Mouse (Mus musculus) adrenal gland (tissue): Measurements from ENCODE around the gene Gm43720.
"Not testable (repeated sequence)": the region's sequence is repeated elsewhere in the genome, so short reads cannot be mapped to it uniquely, and the experiment has no call there.

Experiments used
- intact Hi-C: fragments of 180-260 bp; cut with DNase I; formaldehyde crosslinking; loops from one replicate; pipeline ENCODE4 v1.15.1; 2025

Gene Gm43720

DNA sequence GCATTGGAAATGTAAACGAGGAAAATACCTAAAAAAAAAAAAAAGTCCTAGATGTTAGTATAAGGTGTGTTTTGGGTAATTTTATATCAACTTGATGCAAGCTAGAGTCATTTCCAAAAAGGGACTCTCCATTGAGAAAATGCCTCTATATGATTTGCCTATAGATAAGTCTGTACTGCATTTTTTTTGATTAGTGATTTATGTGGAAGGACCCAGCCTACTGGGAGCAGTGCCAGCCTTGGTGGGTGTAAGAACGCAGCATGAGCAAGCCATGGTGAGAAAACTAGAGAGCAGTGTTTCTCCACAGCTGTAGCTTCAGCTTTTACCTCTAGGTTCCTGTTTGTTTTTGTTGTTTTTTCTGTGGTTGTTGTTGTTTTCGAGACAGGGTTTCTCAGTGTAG is 56.5 kb downstream of the Gm43720 start:
- intact Hi-C loops: loop anchor here (5.0 kb wide), 2 partner anchors 34 to 249 kb away; partner anchors contain the start of gene Lamtor4

DNA sequence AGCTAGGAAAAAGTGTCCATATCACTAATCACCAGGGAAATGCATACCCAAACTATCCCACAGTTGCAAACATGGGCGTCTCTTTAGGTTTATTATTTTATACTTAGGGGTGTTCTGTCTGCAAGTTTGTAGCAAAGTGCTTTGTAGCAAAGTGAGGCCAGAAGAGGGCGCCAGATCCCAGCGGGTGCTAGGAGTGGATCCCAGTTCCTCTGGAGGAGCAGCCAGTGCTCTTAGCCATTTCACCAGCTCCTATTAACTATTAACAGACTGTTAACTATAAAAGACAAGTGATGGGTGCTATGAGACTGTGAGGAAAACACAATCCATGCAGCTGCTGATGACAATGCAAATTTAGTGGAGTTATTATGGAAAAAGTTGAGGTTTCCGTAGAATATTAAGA is 57.6 kb downstream of the Gm43720 start:
- intact Hi-C loops: loop anchor here (5.0 kb wide), 2 partner anchors 35 to 250 kb away; partner anchors contain the start of gene Lamtor4

DNA sequence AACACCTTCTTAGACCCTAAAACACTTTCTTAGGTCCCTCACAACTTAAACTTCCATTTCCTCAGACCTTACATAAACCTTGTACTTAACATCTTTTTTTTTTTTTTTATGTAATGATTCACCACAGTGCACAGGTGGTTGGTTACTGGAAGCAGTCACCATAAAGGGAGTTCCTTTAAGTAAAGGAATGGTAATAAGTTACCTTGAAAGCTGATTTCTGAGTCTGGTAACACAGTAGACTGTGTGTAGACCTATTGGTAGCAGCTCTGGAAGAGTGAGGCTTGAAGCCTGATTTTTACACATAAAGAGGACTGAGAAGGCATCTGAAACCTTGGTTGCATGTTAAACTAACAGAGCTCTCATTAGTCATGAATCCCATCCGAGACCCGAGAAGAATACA is 59.9 kb downstream of the Gm43720 start:
- intact Hi-C loops: loop anchor here (5.0 kb wide), 2 partner anchors 37 to 252 kb away; partner anchors contain the start of gene Lamtor4

DNA sequence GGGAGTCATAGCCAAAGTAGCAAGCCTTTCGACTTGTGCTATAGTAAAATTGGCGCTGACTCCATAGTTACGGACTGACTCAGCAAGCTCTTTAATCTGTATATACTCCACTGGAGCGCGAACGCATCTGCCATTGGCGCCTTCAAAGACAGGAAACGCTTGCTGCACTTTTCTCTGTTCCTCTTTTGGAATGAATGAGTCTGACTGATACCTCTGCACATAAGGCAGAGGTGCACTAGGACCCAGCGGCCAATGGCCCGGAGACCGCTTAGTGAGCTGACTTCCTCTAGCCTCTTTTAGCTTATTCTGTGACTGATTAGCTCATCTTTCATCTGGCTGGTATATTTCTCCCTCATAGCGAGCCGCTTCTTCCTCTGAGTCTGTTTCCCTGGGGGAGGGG is 63.1 kb downstream of the Gm43720 start:
- intact Hi-C loops: not testable (repeated sequence)
